Mouse (Mus musculus) layer of hippocampus, postnatal 25 days (tissue): ENCODE data around the gene Gm4881. TPM values are rescaled to one million over a fixed set of nuclear protein-coding genes. Genes with fewer than 3 reads are reported as not detected.
A peak's percentile ranks its signal among the peaks of the same experiment; 100 is the strongest.

ENCODE experiments used
- DNase-seq, 2 experiments: peaks; one replicate each; pipeline ENCODE4 v3.0.0; 2022; ENCODE audit warnings: mixed read lengths in 2 of 2, low spot score in 1 of 2; ENCODE audit errors: extremely low spot score in 1 of 2
- total RNA-seq, 2 experiments: library from RNA; stranded (reverse); gene quantifications; 2 replicates each; pipeline ENCODE4 v1.2.3; 2021

Gene Gm4881
- total RNA-seq, 2 experiments from 2014 or later, result not detected

GRCm38 (mm10) chr7:24955226-24955625, 10.9 kb upstream of the Gm4881 start:
- no peak for DNase-seq

DNA sequence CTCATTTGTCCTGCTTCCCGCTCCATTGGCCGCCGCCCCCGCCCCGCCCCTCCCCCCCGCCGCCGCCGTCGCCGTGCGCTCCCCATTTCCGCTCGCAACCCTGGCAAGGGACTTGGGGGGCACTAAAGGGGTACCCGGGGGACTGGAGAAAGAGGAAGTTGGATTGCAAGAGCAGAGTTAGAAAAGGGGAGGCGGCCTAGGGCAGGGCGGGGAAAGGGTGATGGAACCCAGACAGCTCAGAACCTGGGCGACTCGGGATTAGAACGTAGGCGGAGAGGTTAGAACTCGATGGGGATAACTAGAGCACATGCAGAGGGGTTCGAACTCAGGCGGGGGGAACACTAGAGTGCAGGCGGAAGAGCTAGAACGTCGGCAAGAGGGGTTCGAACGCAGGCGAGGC, 10.2 kb upstream of the Gm4881 start:
- DNase-seq, result no peak

DNA sequence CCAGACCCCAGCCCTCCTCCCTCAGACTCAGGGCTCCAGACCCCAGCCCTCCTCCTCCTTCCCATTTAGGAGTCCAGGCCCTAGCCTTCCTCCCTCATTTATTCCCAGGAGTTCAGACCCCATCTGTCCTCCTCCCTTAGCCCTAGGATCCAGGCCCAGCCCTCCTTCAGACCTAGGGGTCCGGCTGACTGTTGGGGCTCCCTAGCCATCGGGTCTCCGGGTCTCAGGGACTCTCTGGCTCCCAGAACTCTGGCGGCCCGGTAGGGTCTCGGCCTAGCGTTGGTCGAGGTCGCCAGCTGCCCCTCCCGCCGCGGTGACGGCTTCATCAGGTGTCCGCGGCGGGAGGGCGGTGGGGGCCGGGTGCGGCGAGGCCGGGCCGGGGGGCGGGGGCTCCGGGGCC, 9.7 kb upstream of the Gm4881 start:
- no peak for DNase-seq

- peak; percentile 64 to 82 for DNase-seq
These were observed 5.8 kb upstream of the Gm4881 start for GRCm38 (mm10) chr7:24949958-24950623.

DNA sequence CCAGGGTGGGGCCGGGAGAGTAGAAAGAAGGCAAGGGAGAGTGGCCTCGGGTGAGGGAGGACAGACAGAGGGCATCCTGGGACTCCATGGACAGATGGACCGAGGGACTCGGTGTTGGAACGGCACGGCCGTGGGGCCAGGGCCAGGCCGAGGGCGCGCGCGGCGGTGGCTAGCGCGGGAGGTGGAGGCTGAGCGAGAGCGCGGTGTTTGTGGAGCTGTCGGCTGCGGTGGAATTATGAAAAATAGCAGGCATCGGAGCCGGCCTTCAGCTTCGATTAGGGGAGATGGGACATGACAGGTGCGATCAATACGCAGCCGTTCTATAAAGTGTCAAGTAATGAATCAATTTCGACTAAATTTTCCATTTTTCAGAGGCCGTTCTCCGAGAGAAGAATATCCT, 4.5 kb upstream of the Gm4881 start:
- DNase-seq, result no peak

GRCm38 (mm10) chr7:24947316-24948048, 3.2 kb upstream of the Gm4881 start:
- no peak for DNase-seq

GRCm38 (mm10) chr7:24943641-24944040, 653 bp downstream of the Gm4881 start:
- DNase-seq, result no peak

GRCm38 (mm10) chr7:24931651-24932050, 12.6 kb downstream of the Gm4881 start:
- DNase-seq, result no peak

DNA sequence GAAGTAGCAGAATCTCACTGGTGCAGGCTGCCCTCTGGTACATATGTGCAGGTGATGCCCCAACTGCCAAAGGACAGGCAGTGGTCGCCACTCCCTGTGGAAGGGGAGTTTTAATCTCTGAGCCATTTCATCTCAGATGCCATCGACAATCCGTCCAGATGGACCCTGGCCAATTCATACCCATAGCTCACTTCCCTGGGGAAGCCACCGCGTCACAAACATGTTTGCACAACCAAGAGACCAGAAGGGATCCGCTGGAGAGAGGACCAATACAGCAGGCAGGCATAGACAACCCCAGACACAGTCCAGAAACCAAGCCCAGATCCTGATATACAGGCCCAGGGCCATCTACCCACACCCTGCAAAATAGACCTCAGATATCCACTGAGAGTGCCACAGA, 13.8 kb downstream of the Gm4881 start:
- no peak for DNase-seq

- DNase-seq, result peak in 1 of 2 experiments; percentile 39
These were observed 24.6 kb downstream of the Gm4881 start for GRCm38 (mm10) chr7:24919728-24920127.

GRCm38 (mm10) chr7:24918763-24919323, 25.5 kb downstream of the Gm4881 start:
- DNase-seq, result no peak

DNA sequence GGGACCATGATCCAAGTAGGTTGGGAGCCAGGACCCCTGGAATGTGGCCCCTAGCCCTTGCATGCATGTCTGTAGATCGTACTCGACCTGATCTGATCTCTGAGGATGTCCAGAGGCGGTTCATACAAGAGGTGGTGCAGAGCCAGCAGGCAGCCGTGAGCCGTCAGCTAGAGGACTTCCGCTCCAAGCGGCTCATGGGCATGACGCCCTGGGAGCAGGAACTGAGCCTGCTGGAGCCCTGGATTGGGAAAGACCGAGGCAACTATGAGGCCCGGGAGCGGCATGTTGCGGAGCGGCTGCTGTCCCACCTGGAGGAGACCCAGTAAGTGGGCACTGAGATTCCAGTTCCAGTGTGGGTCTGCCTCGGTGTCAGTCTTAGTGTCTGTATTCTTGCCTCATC, 31.8 kb downstream of the Gm4881 start:
- no peak for DNase-seq

- no peak for DNase-seq
These were observed 37.0 kb downstream of the Gm4881 start for GRCm38 (mm10) chr7:24907211-24907748.

DNA sequence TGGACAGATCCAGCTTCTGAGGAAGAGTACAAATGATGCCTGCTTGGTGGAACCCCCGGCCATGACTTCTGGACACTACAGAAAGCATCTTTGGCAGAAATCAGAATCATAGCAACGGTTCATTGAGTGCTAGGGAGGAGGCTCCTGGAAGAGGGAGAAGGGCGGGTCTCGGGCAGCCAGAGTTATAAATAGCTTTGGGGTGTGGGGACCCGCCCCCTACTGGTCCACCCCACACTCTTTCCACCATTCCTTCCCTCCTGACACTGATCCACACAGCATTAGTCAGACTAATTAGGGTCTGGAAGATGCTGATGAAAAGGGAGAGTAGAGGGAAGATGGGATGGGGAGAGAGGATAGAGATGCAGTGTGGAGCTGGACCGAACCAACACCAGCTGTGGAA, 37.7 kb downstream of the Gm4881 start:
- no peak for DNase-seq

DNA sequence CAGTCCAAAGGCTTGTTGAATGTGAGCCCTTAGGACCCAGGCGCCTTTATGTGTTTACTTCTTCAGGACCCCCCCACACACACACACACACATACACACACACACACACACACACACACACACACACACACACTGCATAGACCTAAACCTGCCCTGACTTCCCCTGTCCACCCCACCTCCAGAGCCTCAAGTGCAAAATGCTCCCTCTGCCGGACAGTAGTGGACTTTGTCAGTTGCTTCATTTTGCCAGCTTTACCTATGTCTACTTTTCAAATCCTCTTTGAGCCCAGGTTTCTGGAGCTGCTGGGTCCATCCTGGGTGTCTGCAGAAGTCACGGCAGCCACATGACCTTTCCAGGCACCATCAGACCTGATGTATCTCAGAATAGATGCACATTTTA, 39.4 kb downstream of the Gm4881 start:
- DNase-seq, result peak in 1 of 2 experiments; percentile 29

GRCm38 (mm10) chr7:24904070-24904483, 40.2 kb downstream of the Gm4881 start:
- DNase-seq, result peak; percentile 84 to 95

DNA sequence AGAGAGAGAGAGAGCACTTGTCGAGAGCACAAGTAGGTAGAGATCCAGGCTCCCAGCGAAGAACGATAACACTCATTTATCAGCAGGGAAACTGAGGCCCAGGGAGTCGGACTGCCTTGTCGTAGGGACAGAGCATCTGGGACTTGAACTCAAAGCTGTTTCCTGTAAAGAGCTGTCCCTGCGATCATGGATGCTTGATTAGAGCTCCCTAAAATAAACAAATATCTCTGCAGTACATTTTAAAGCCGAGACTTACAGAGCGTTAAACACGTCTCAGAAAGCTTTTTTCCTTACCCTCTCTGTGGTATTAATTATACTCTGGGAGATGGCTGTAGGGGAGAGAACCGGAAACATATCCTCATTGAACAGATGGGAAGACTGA, 40.9 kb downstream of the Gm4881 start:
- DNase-seq, result no peak

DNA sequence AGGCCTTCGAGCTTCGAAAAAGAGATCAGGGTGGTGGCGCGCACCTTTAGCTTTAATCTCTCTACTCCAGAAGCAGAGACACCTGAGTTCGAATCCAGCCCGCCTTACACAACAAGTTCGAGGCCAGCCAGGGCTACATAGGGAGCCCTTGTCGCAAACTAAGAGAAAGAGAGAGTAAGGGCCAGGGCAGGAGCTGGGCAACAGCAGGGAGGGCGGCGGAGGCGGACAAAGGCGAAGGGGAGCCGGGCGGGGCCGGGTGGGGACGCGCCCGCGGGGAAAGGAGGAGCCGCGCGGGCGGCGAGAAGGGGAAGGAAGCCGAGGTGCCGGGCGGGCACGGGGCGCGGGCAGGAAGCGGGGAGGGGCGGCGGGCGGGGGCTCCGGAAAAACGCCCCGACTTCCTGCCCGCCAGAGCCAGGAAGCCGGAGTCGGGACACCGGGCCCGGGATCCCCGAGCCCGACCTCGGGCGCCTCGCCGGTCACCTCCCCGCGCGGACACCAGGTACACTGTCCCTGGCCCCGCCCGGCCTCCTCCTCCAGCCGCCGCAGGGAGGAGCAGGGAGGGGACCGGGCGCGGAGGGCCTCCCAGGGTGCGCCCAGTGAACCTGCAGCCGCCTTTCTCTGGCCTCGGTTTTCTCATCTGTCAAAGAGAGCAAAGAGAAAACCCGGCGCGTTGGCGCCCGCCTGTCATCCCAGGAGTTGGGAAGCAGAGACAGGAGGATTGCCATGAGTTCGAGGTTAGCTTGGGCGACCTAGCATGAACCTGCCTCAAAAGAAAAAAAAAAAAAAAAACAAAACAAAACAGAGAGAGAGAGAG, 41.5 kb downstream of the Gm4881 start, which contains the start of gene Arhgef1:
TSS of gene Arhgef1 (plus strand) at position 283 of the 814 bp plus-strand sequence.
- DNase-seq, result no peak

DNA sequence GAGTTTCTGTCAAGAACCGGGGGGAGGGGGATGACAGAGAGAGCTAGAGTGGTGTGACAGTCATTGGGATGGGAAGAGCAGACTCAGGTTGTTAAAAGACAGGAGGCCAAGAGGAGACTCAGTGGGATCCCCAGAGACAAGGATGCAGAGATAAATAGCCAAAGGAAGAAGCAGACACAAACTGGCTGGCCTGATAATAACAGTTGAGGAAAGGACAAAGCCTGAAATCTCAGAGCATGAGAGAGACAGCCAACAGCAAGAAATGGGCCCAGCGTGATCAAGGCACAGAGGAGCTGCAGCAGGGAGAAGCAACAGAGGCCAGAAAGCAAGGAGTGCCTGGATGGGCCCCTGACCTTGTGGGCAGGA, 42.0 kb downstream of the Gm4881 start:
- no peak for DNase-seq

DNA sequence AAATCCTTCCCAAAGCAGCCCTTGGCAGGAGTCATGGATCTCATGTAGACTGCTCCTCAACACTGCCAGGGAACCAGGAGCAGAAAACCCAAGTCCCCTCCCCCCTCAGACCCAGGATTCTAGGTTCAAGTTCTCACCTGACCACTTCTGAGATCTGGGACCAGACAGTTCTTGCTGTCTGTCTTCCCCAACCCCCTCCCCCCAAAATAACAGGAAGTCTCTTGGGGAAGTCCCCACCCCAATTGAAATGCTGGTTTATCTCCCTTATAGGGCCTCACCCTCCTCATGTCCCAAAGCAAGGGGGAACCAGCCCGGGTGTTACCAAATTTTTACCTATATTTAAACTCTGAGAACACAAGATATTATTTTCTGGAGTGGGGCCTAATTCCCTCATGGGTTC, 42.5 kb downstream of the Gm4881 start:
- DNase-seq, result no peak

DNA sequence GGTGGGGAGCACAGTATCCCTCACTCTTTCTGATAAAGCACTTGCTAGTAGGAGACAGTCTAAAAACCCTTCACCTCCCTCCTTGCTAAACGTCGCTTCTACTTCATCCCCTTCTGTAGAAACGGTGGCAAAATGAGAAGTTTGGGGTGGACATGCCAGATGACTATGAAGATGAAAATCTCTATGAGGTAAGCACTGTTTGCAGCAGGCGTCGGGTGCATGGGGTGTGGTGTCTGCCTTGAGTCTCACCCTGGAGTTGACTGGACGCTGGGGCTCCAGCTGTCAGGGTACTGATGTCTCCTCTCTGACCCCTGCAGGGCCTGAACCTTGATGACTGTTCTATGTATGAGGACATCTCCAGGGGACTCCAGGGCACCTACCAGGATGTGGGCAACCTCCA, 43.2 kb downstream of the Gm4881 start:
- no peak for DNase-seq
